8 mouse cellular contexts compared by ENCODE assay signal in the genomic region with DNA sequence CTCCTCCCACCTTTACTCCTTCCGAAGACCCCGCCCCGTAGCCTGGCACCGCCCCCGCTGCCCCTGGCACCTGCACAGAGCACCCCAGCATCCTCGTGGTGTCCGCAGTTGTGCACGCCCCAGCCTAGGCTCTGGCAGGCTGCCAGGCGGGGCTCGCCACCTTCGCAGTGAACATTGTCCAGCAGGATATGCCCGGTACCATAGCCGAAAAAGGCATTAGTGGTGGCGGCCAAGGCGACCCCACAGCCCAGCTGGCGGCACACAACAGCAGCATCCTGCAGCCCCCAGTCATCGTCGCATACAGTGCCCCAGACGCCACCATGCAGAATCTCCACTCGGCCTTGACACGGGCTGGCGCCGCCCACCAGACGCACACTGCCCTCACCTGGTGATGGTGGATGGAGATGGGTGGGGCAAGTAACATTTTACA. TPM values are rescaled to one million over a fixed set of nuclear protein-coding genes. Genes with fewer than 3 reads are reported as not detected.
DNase-seq lines count a peak whose midpoint lies in the region; ATAC-seq and TF ChIP-seq lines count a peak whose summit lies in the region.

No protein-coding gene starts in this region.

- no peak overlapping the region for H3K9ac ChIP-seq in ES-Bruce4 (ENCODE audit: low read depth, poor library complexity, severe bottlenecking)
- H3K9ac ChIP-seq in forebrain, embryonic 11.5 days (ENCODE audit: low read length) = no peak overlapping the region
- H3K9ac ChIP-seq in lung, embryonic 14.5 days = no peak overlapping the region; the same call in 1 of the 2 replicates
- H3K9ac ChIP-seq in stomach, embryonic 15.5 days = no peak overlapping the region

- H3K4me3 ChIP-seq in ES-Bruce4 (ENCODE audit: low read depth, low read length) = peak overlapping the region; percentile 42
- H3K4me3 ChIP-seq in forebrain, embryonic 11.5 days (ENCODE audit: low read depth, low read length) = no peak overlapping the region
- H3K4me3 ChIP-seq in lung, embryonic 14.5 days (ENCODE audit: low read depth, low read length) = peak overlapping the region; percentile 26
- peak overlapping the region; percentile 30 for H3K4me3 ChIP-seq in stomach, embryonic 15.5 days (replicated peaks)

- no peaks in the 10 kb centered on the region for H3K27me3 ChIP-seq in ES-Bruce4 (ENCODE audit: control insufficient read depth, insufficient read depth, low read length, poor library complexity, severe bottlenecking)
- H3K27me3 ChIP-seq in forebrain, embryonic 11.5 days (ENCODE audit: control insufficient read depth, insufficient read depth, low read length) = peaks cover 2% of the 10 kb centered on the region; the same call in 1 of the 2 replicates
- no peaks in the 10 kb centered on the region for H3K27me3 ChIP-seq in lung, embryonic 14.5 days (ENCODE audit: insufficient read depth, low read length)
- H3K27me3 ChIP-seq in stomach, embryonic 15.5 days (replicated peaks) = no peaks in the 10 kb centered on the region

- TF ChIP-seq CTCF in ES-Bruce4 (IDR thresholded peaks at IDR 0.05; ENCODE audit: low read depth, low read length) = peak; percentile 70
- TF ChIP-seq CTCF in lung, embryonic 14.5 days (IDR thresholded peaks at IDR 0.05; ENCODE audit: low read depth) = peak; percentile 50

- H3K4me1 ChIP-seq in ES-Bruce4 (ENCODE audit: control insufficient read depth, insufficient read depth, low read length) = no peaks in the 10 kb centered on the region
- H3K4me1 ChIP-seq in forebrain, embryonic 11.5 days (replicated peaks; ENCODE audit: control insufficient read depth, insufficient read depth, low read length) = peaks cover 7% of the 10 kb centered on the region; the same call in 1 of the 2 replicates
- H3K4me1 ChIP-seq in lung, embryonic 14.5 days (ENCODE audit: insufficient read depth) = peaks cover 10% of the 10 kb centered on the region; the same call in 1 of the 2 replicates
- H3K4me1 ChIP-seq in stomach, embryonic 15.5 days = peaks cover 14% of the 10 kb centered on the region; the same call in 1 of the 2 replicates

- no peaks in the 10 kb centered on the region for H3K9me3 ChIP-seq in ES-Bruce4 (replicated peaks; ENCODE audit: control insufficient read depth, insufficient read depth, low read length, poor library complexity, severe bottlenecking)
- no peaks in the 10 kb centered on the region for H3K9me3 ChIP-seq in forebrain, embryonic 11.5 days (ENCODE audit: control insufficient read depth, low read length)
- H3K9me3 ChIP-seq in lung, embryonic 14.5 days (ENCODE audit: low read depth, low read length) = no peaks in the 10 kb centered on the region
- no peaks in the 10 kb centered on the region for H3K9me3 ChIP-seq in stomach, embryonic 15.5 days

- no peak overlapping the region for H3K27ac ChIP-seq in ES-Bruce4 (ENCODE audit: insufficient read depth, low read length)
- H3K27ac ChIP-seq in forebrain, embryonic 11.5 days (ENCODE audit: low read depth, low read length) = no peak overlapping the region
- H3K27ac ChIP-seq in lung, embryonic 14.5 days (ENCODE audit: low read depth) = peak overlapping the region; percentile 54
- peak overlapping the region; percentile 51; the same call in 1 of the 2 replicates for H3K27ac ChIP-seq in stomach, embryonic 15.5 days

- H3K4me2 ChIP-seq in forebrain, embryonic 11.5 days (ENCODE audit: low read depth, low read length, severe bottlenecking) = peak overlapping the region; percentile 37; the same call in 1 of the 2 replicates
- H3K4me2 ChIP-seq in lung, embryonic 14.5 days = peak overlapping the region; percentile 54
- peak overlapping the region; percentile 58 for H3K4me2 ChIP-seq in stomach, embryonic 15.5 days

- 12% methylated on average over 24 of the region's 24 CpGs for WGBS in forebrain, embryonic 11.5 days
- 7% methylated on average over 24 of the region's 24 CpGs for WGBS in lung, embryonic 14.5 days
- 9% methylated on average over 24 of the region's 24 CpGs for WGBS in stomach, embryonic 15.5 days

- no peak for TF ChIP-seq EP300 in ES-Bruce4 (IDR thresholded peaks at IDR 0.05; ENCODE audit: insufficient read depth, low read depth, low read length)

- no peak for TF ChIP-seq POLR2A in ES-Bruce4 (IDR thresholded peaks at IDR 0.05; ENCODE audit: insufficient read depth, low read length)

- peak; percentile 78 for DNase-seq in A20 (ENCODE audit: low read depth, low spot score)
- DNase-seq in forebrain, embryonic 11.5 days (ENCODE audit: low spot score) = no peak
- DNase-seq in kidney, adult 18-20 months = peak; percentile 51
- peak; percentile 61 for DNase-seq in lung, embryonic 14.5 days
- no peak for DNase-seq in spleen, postnatal 10 days (ENCODE audit: low spot score in 2 of 2)

- ATAC-seq in forebrain, embryonic 11.5 days (replicated peaks; ENCODE audit: low FRiP score) = no peak
- no peak for ATAC-seq in lung, embryonic 14.5 days (ENCODE audit: insufficient read depth)
- no peak for ATAC-seq in stomach, embryonic 15.5 days (ENCODE audit: insufficient read depth, low FRiP score, low read depth)
- no peak for ATAC-seq in megakaryocyte-erythroid progenitor cell, adult 5-6 weeks (replicated peaks; ENCODE audit: low FRiP score, low TSS enrichment, poor library complexity, severe bottlenecking)

- H3K36me3 ChIP-seq in ES-Bruce4 (ENCODE audit: control insufficient read depth, insufficient read depth, low read length, poor library complexity, severe bottlenecking) = no peaks in the 10 kb centered on the region
- no peaks in the 10 kb centered on the region for H3K36me3 ChIP-seq in forebrain, embryonic 11.5 days (ENCODE audit: control insufficient read depth, insufficient read depth, low read length)
- no peaks in the 10 kb centered on the region for H3K36me3 ChIP-seq in lung, embryonic 14.5 days (ENCODE audit: insufficient read depth)
- no peaks in the 10 kb centered on the region for H3K36me3 ChIP-seq in stomach, embryonic 15.5 days

RNA-seq across cellular contexts. Expression of a gene that starts 8.8 kb away (rescaled TPM):
- polyA plus RNA-seq in ES-Bruce4 (2011; ENCODE audit: insufficient read depth, insufficient read length, low read depth, missing spikeins) = 6.3 and 9.5 TPM in 2 replicates
- polyA plus RNA-seq in forebrain, embryonic 11.5 days (2014; fragmentation: Nextera tagmentation; extraction: Ambion mirVana) = 1.2 and 1.5 TPM in 2 replicates
- polyA plus RNA-seq in lung, embryonic 14.5 days (2014; fragmentation: Nextera tagmentation; extraction: Ambion mirVana) = 3.2 and 3.8 TPM in 2 replicates
- 3.4 TPM in 2 replicates for polyA plus RNA-seq in stomach, embryonic 15.5 days (2015; fragmentation: Nextera tagmentation; extraction: Ambion mirVana)
- 1.7 and 3.2 TPM in 2 replicates for total RNA-seq in megakaryocyte-erythroid progenitor cell, adult 5-6 weeks (2014; fragmentation: Nextera tagmentation)
- total RNA-seq in megakaryocyte-erythroid progenitor cell, adult 5-6 weeks (2017) = 3.5 TPM in 1 of 2 replicates, not detected in the other

RNA-seq across cellular contexts. Expression of a gene that starts 14.4 kb away (rescaled TPM):
- polyA plus RNA-seq in ES-Bruce4 (2011; ENCODE audit: insufficient read depth, insufficient read length, low read depth, missing spikeins) = 2.0 and 2.4 TPM in 2 replicates
- not detected in 2 replicates for polyA plus RNA-seq in forebrain, embryonic 11.5 days (2014; fragmentation: Nextera tagmentation; extraction: Ambion mirVana)
- polyA plus RNA-seq in lung, embryonic 14.5 days (2014; fragmentation: Nextera tagmentation; extraction: Ambion mirVana) = not detected in 2 replicates
- polyA plus RNA-seq in stomach, embryonic 15.5 days (2015; fragmentation: Nextera tagmentation; extraction: Ambion mirVana) = 1.7 TPM in 2 replicates
- total RNA-seq in megakaryocyte-erythroid progenitor cell, adult 5-6 weeks (2014; fragmentation: Nextera tagmentation) = not detected in 2 replicates
- not detected in 2 replicates for total RNA-seq in megakaryocyte-erythroid progenitor cell, adult 5-6 weeks (2017)

RNA-seq across cellular contexts. Expression of a gene that starts 29.1 kb away (rescaled TPM):
- 23.7 and 25.0 TPM in 2 replicates for polyA plus RNA-seq in ES-Bruce4 (2011; ENCODE audit: insufficient read depth, insufficient read length, low read depth, missing spikeins)
- 35.4 and 37.0 TPM in 2 replicates for polyA plus RNA-seq in forebrain, embryonic 11.5 days (2014; fragmentation: Nextera tagmentation; extraction: Ambion mirVana)
- polyA plus RNA-seq in lung, embryonic 14.5 days (2014; fragmentation: Nextera tagmentation; extraction: Ambion mirVana) = 21.4 and 24.4 TPM in 2 replicates
- polyA plus RNA-seq in stomach, embryonic 15.5 days (2015; fragmentation: Nextera tagmentation; extraction: Ambion mirVana) = 22.9 and 25.4 TPM in 2 replicates
- 5.6 and 22.1 TPM in 2 replicates for total RNA-seq in megakaryocyte-erythroid progenitor cell, adult 5-6 weeks (2014; fragmentation: Nextera tagmentation)
- total RNA-seq in megakaryocyte-erythroid progenitor cell, adult 5-6 weeks (2017) = 2.3 and 4.2 TPM in 2 replicates

RNA-seq across cellular contexts. Expression of a gene that starts 31.1 kb away (rescaled TPM):
- 372 TPM in 2 replicates for polyA plus RNA-seq in ES-Bruce4 (2011; ENCODE audit: insufficient read depth, insufficient read length, low read depth, missing spikeins)
- polyA plus RNA-seq in forebrain, embryonic 11.5 days (2014; fragmentation: Nextera tagmentation; extraction: Ambion mirVana) = 147 and 161 TPM in 2 replicates
- 74.7 and 79.0 TPM in 2 replicates for polyA plus RNA-seq in lung, embryonic 14.5 days (2014; fragmentation: Nextera tagmentation; extraction: Ambion mirVana)
- polyA plus RNA-seq in stomach, embryonic 15.5 days (2015; fragmentation: Nextera tagmentation; extraction: Ambion mirVana) = 167 and 173 TPM in 2 replicates
- 125 and 138 TPM in 2 replicates for total RNA-seq in megakaryocyte-erythroid progenitor cell, adult 5-6 weeks (2014; fragmentation: Nextera tagmentation)
- total RNA-seq in megakaryocyte-erythroid progenitor cell, adult 5-6 weeks (2017) = 88.3 and 92.5 TPM in 2 replicates

Comparison
In these comparisons a context has a peak if more than half of its experiments do, and no peak if none do; other contexts are left out.
1. DNase-seq: peak in A20 (single experiment), kidney, adult 18-20 months (single experiment) and lung, embryonic 14.5 days (single experiment); none in forebrain, embryonic 11.5 days (single experiment) and spleen, postnatal 10 days (0 of 2).
2. H3K27ac ChIP-seq: peak in lung, embryonic 14.5 days (single experiment) and stomach, embryonic 15.5 days (single experiment); none in ES-Bruce4 (single experiment) and forebrain, embryonic 11.5 days (single experiment).
3. Peak in every context shown above with its lines, with median percentiles within 50 percentile points of each other: H3K4me2 ChIP-seq.